Mouse (Mus musculus) E14TG2a.4 (cell line): Measurements from ENCODE around the gene 4933434E20Rik.

ENCODE experiments used
- CTCF ChIP-seq: conservative IDR thresholded peaks from 2 replicates; pipeline ENCODE4 v1.5.1; 2014; ENCODE audit warnings: low read length
- POU5F1 ChIP-seq: IDR thresholded peaks from 2 replicates; pipeline ENCODE4 v1.6.1; 2014; ENCODE audit warnings: low read length, borderline replicate concordance

GRCm38 (mm10) chr3:90062539-90062938 lies 11.1 kb downstream of the 4933434E20Rik start:
- TF ChIP-seq CTCF = no peak
- no peak for TF ChIP-seq POU5F1
